Mouse (Mus musculus) G1E (cell line): ENCODE results near the gene Gmppa.

Source experiments
- CTCF ChIP-seq: IDR thresholded peaks from 2 replicates; pipeline ENCODE4 v1.5.1; 2012; ENCODE audit warnings: low read depth, low read length, inconsistent platforms, mixed read lengths
- GATA1 ChIP-seq: IDR thresholded peaks from 2 replicates; pipeline ENCODE4 v1.6.1; 2012; ENCODE audit warnings: borderline replicate concordance, low read length, inconsistent platforms, mixed read lengths
- POLR2AphosphoS5 ChIP-seq: IDR thresholded peaks from 2 replicates; pipeline ENCODE4 v1.6.1; 2012; ENCODE audit warnings: low read depth, low read length, inconsistent platforms; ENCODE audit not compliant: insufficient replicate concordance
- TAL1 ChIP-seq: conservative IDR thresholded peaks from 2 replicates; pipeline ENCODE4 v1.6.1; 2012; ENCODE audit warnings: low read depth, low read length, inconsistent platforms, mixed read lengths

GRCm38 (mm10) chr1:75438782-75439181 lies 3.1 kb downstream of the Gmppa start:
- TF ChIP-seq POLR2AphosphoS5, result no peak
- TF ChIP-seq CTCF, result no peak
- no peak for TF ChIP-seq TAL1
- TF ChIP-seq GATA1, result no peak
